Mouse (Mus musculus) limb, embryonic 10.5 days (tissue): Measurements from ENCODE around the gene Vmn2r68. TPM values are rescaled to one million over a fixed set of nuclear protein-coding genes. Genes with fewer than 3 reads are reported as not detected.

ENCODE experiments used
- DNase-seq: peaks from one replicate; pipeline ENCODE4 v3.0.0-alpha.2; 2017; ENCODE audit warnings: low spot score
- H3K27ac ChIP-seq: fragments of 300-500 bp; sonication (generic); 2 replicates; pipeline ENCODE4 v1.5.1; 2016; ENCODE audit warnings: mild to moderate bottlenecking
- H3K27me3 ChIP-seq: fragments of 300-500 bp; sonication (generic); 2 replicates; pipeline ENCODE4 v1.6.1; 2016; ENCODE audit warnings: low read depth, mild to moderate bottlenecking; ENCODE audit not compliant: poor library complexity, severe bottlenecking
- H3K36me3 ChIP-seq: fragments of 300-500 bp; sonication (generic); 2 replicates; pipeline ENCODE4 v1.6.1; 2016; ENCODE audit warnings: mild to moderate bottlenecking, moderate library complexity
- H3K4me1 ChIP-seq: fragments of 300-500 bp; sonication (generic); 2 replicates; pipeline ENCODE4 v1.6.1; 2016
- H3K4me3 ChIP-seq: fragments of 300-500 bp; sonication (generic); 2 replicates; pipeline ENCODE4 v1.5.1; 2016; ENCODE audit warnings: mild to moderate bottlenecking, moderate library complexity
- H3K9me3 ChIP-seq: fragments of 300-500 bp; sonication (generic); replicated peaks from 2 replicates; pipeline ENCODE4 v1.6.1; 2016; ENCODE audit warnings: mild to moderate bottlenecking
- polyA plus RNA-seq: library from polyadenylated mRNA; unstranded; fragments of >200 nt; fragmentation: Nextera tagmentation; extraction: Ambion mirVana; gene quantifications from 2 replicates; pipeline ENCODE4 v1.2.1, GENCODE M21; 2016

Vmn2r68 gene
- not detected in 2 replicates for polyA plus RNA-seq

DNA sequence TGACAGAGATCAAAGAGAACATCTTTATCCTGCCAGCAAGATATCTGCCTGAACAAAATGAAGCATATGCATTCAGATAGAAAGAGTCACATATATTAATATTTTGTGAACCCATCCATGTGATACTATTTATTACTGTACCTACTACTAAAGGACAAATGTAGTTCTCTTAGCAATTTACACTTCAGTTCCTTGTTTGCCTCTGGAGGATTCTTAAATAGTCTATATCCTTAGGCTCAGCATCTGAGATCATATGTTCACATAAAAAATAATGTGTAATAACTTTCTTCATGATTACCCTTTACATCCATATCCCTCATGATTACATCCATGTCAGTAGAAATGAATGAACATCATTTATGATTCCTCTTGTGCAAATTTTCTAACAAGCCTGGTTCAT is at the start of gene Vmn2r68:
TSS of gene Vmn2r68 (minus strand) at position 101 of the 400 bp plus-strand sequence.
- no peak for DNase-seq
- H3K9me3 ChIP-seq = no peaks in the 10 kb centered on the region
- no peaks in the 10 kb centered on the region for H3K36me3 ChIP-seq
- no peak within 1 kb of the TSS for H3K4me3 ChIP-seq
- no peaks in the 10 kb centered on the region for H3K4me1 ChIP-seq
- no peak within 1 kb of the TSS for H3K27ac ChIP-seq
- H3K27me3 ChIP-seq = no peaks in the 10 kb centered on the region

Other genes with a start within 250 kb of the Vmn2r68 start
- gene Vmn2r66, start 225.5 kb downstream of the Vmn2r68 start, polyA plus RNA-seq = not detected in 2 replicates
- gene Vmn2r67, start 81.8 kb downstream of the Vmn2r68 start, polyA plus RNA-seq = not detected in 2 replicates
- not detected in 2 replicates for gene Vmn2r69, start 178.1 kb upstream of the Vmn2r68 start, polyA plus RNA-seq